Mouse (Mus musculus): Measurements from ENCODE around the gene Ppara. TPM values are rescaled to one million over a fixed set of nuclear protein-coding genes. Genes with fewer than 3 reads are reported as not detected.

Ppara gene
- polyA plus RNA-seq, 1 experiment from 2014 or later = 0.92 TPM

DNA sequence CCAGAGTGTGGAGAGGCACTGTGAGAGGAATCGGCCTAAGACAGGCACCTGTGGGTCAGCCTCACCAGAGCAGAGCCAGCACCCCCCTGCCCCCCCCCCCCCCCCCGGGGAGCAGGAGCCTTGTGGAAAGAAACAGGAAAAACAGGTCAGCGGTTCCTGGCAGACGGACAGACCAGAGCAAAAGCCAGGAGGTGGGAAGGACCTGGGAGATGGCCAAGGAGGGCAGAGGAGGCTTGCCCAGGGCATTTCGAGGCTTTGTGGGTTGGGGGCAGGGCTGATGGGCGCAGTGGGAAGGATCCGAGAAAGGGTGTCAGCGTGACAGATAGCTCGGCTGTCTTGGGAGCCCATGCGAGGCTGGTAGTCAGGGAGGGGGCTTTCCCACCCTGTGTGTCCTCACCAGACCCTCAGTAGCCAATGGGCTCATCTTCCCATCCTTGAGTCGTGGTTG lies 31.6 kb upstream of the Ppara start:
- WGBS = 73% methylated on average over 11 of the region's 11 CpGs
- no peak for ATAC-seq (ENCODE audit: low FRiP score)
- H3K4me2 ChIP-seq = no peak overlapping the region
- H3K36me3 ChIP-seq (ENCODE audit: control insufficient read depth, insufficient read depth, low read length) = no peaks in the 10 kb centered on the region
- no peak overlapping the region for H3K27ac ChIP-seq (ENCODE audit: low read depth, low read length)
- no peaks in the 10 kb centered on the region for H3K9me3 ChIP-seq (ENCODE audit: control insufficient read depth, low read length)
- no peaks in the 10 kb centered on the region for H3K4me1 ChIP-seq (ENCODE audit: control insufficient read depth, insufficient read depth, low read length)
- H3K9ac ChIP-seq (ENCODE audit: low read length) = no peak overlapping the region
- no peaks in the 10 kb centered on the region for H3K27me3 ChIP-seq (ENCODE audit: control insufficient read depth, insufficient read depth, low read length)
- no peak overlapping the region for H3K4me3 ChIP-seq (ENCODE audit: low read depth, low read length)
- no peak for DNase-seq (ENCODE audit: low spot score, missing footprints)

DNA sequence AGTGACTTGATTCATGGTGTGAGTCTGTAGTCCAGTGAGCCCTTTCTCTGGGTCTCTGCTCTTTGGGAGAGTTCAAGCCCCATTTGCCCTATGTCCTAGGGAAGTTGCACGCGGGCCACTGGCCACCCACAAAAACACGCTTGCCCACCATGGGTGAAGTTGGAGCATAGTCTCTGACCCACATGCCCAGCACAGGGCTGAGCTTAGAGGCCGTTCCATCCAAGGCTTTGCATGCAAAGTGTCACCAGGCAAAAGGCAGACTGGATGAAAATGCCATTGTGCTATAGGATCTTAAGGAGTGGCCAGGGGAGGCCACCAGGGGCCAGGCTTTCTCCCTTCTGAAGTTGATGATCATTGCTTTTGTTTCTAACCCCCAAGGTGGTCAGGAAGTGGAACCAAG lies 30.9 kb upstream of the Ppara start:
- Histone ChIP-seq H3K4me3 (ENCODE audit: low read depth, low read length) (no peak overlapping the region), H3K9ac (ENCODE audit: low read length) (no peak overlapping the region), H3K27ac (ENCODE audit: low read depth, low read length) (no peak overlapping the region), H3K4me1 (ENCODE audit: control insufficient read depth, insufficient read depth, low read length) (no peaks in the 10 kb centered on the region), H3K4me2 (no peak overlapping the region), H3K9me3 (ENCODE audit: control insufficient read depth, low read length) (no peaks in the 10 kb centered on the region), H3K36me3 (ENCODE audit: control insufficient read depth, insufficient read depth, low read length) (no peaks in the 10 kb centered on the region), H3K27me3 (ENCODE audit: control insufficient read depth, insufficient read depth, low read length) (no peaks in the 10 kb centered on the region)
- WGBS = 85% methylated on average over 4 of the region's 4 CpGs
- DNase-seq (ENCODE audit: low spot score, missing footprints) (no peak), ATAC-seq (ENCODE audit: low FRiP score) (no peak)

DNA sequence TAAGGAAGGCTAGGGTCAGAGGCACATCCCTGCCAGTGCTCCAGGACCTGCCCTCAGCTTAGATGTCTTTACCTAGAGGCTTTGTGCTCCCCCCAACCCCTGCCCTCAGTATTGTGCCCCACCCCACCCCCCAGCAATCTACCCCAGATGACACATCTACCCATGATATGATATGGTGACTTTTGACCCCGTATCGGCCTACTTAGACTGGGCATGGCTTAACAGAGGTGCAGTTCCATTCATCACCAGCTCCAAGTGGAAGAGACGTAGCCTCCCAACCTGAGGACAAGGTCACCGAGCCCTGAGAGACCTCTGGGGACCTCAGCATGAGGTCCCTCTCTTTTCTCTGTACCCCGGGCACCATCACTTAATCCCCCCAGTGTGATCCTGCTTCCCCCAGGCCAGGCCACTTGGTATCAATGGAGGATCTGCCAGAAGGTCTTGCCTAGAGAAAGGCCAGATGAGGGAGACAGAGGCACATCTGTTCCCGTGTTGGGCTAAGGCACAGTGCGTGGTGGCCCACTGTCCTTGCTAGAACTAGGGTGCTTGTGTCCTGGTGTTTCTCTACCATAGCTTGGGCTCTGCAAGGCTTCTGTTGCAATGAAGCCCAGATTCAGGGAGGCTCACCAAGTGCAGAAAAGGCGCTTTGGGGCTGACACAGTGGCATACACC lies 30.3 kb upstream of the Ppara start:
- ATAC-seq (ENCODE audit: low FRiP score) = no peak
- WGBS = 82% methylated on average over 8 of the region's 8 CpGs
- Histone ChIP-seq H3K36me3 (ENCODE audit: control insufficient read depth, insufficient read depth, low read length) (no peaks in the 10 kb centered on the region), H3K4me2 (no peak overlapping the region), H3K4me1 (ENCODE audit: control insufficient read depth, insufficient read depth, low read length) (no peaks in the 10 kb centered on the region), H3K9ac (ENCODE audit: low read length) (no peak overlapping the region), H3K27me3 (ENCODE audit: control insufficient read depth, insufficient read depth, low read length) (no peaks in the 10 kb centered on the region; the same call in 1 of the 2 replicates), H3K4me3 (ENCODE audit: low read depth, low read length) (no peak overlapping the region), H3K9me3 (ENCODE audit: control insufficient read depth, low read length) (no peaks in the 10 kb centered on the region), H3K27ac (ENCODE audit: low read depth, low read length) (no peak overlapping the region)
- no peak for DNase-seq (ENCODE audit: low spot score, missing footprints)

DNA sequence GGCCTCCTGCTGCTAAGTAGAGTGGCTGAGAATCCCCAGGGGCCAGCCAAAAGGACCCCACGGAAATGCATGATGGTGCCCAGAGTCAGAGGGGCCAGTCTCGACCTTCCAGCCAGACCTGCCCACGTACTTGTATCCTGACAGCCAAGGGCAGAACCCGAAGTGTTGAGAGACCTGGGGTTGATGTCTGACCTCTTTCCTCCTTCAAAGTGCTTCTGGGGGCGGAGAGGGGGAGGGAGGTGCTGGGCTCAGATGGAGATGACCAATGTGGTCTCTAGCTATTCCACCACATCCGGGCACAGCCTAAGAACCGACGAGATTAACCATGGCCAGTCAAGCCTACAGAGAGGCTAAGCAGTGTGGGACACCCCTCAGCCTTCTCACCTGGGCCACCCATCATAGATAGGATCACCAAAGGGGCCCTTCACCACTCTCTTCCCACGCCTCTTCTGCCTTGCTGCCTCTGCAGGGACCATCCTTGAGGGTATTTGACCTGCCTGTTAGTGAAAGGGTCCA lies 29.7 kb upstream of the Ppara start:
- Histone ChIP-seq H3K4me3 (ENCODE audit: low read depth, low read length) (no peak overlapping the region), H3K27me3 (ENCODE audit: control insufficient read depth, insufficient read depth, low read length) (no peaks in the 10 kb centered on the region; the same call in 1 of the 2 replicates), H3K27ac (ENCODE audit: low read depth, low read length) (no peak overlapping the region), H3K4me2 (no peak overlapping the region), H3K9ac (ENCODE audit: low read length) (no peak overlapping the region), H3K36me3 (ENCODE audit: control insufficient read depth, insufficient read depth, low read length) (no peaks in the 10 kb centered on the region), H3K9me3 (ENCODE audit: control insufficient read depth, low read length) (no peaks in the 10 kb centered on the region), H3K4me1 (ENCODE audit: control insufficient read depth, insufficient read depth, low read length) (no peaks in the 10 kb centered on the region)
- DNase-seq (ENCODE audit: low spot score, missing footprints) = no peak
- ATAC-seq (ENCODE audit: low FRiP score) = no peak
- WGBS = 81% methylated on average over 9 of the region's 9 CpGs

DNA sequence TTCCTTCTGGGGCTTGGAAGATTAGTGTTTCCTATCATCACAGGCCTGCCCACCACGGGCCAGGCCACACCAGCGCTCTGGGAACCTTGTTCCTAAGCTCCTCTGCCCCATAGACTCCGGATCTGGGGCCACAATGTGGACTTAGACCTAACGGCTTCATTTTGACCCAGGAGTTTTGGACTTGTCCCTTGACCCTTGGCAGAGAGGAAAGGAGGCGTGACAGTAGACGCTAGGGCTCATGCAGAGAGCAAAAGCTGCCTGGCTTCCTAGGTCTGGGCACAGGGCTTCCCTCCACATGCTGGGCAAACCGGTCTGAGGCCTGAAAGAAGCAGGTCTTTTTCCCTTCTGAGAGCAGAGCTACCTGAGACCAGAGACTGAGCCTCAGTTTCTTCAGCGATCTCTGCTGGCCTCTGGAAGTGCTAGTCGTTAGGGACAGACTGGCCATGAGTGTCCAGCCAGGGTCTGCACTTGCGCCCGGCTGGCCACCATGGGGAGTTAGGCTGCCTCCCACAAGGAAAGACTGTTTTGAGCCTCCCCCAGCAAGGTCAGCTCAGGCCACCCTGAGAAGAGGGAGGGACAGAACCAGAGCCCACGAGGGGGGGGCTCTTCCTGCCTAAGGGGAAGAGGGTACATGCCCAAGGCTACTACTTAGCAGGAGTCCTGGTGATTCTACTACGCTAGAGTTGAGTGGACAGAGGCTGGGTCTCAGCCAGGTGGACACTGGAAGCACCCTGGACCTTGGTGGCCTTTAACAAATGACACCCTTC lies 29.0 kb upstream of the Ppara start:
- no peaks in the 10 kb centered on the region; the same call in 1 of the 2 replicates for H3K27me3 ChIP-seq (ENCODE audit: control insufficient read depth, insufficient read depth, low read length)
- WGBS = 77% methylated on average over 13 of the region's 13 CpGs
- H3K9ac ChIP-seq (ENCODE audit: low read length) = no peak overlapping the region
- no peak overlapping the region for H3K27ac ChIP-seq (ENCODE audit: low read depth, low read length)
- no peak overlapping the region for H3K4me2 ChIP-seq
- no peaks in the 10 kb centered on the region for H3K9me3 ChIP-seq (ENCODE audit: control insufficient read depth, low read length)
- no peak for DNase-seq (ENCODE audit: low spot score, missing footprints)
- ATAC-seq (ENCODE audit: low FRiP score) = no peak
- no peaks in the 10 kb centered on the region for H3K36me3 ChIP-seq (ENCODE audit: control insufficient read depth, insufficient read depth, low read length)
- no peak overlapping the region for H3K4me3 ChIP-seq (ENCODE audit: low read depth, low read length)
- H3K4me1 ChIP-seq (ENCODE audit: control insufficient read depth, insufficient read depth, low read length) = no peaks in the 10 kb centered on the region

DNA sequence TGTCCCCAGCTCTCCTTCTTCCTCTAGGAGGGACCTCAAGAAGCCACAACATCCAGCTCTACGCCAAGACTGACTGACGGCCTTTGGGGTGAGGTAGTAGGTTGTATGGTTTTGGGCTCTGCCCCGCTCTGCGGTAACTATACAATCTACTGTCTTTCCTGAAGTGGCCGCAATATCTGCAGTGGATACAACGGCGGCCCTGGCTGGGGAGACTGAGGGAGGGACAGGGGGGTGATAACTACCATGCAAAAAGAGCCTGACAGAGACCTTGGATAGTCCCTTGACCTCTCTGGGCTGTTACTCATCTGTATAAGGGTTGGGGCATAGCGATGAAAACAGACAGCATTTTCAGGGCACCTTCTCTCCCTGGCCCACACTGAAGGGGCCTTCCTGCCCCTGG lies 28.3 kb upstream of the Ppara start:
- DNase-seq (ENCODE audit: low spot score, missing footprints) = no peak
- no peak overlapping the region for H3K27ac ChIP-seq (ENCODE audit: low read depth, low read length)
- H3K9ac ChIP-seq (ENCODE audit: low read length) = no peak overlapping the region
- WGBS = 93% methylated on average over 8 of the region's 8 CpGs
- no peaks in the 10 kb centered on the region; the same call in 1 of the 2 replicates for H3K27me3 ChIP-seq (ENCODE audit: control insufficient read depth, insufficient read depth, low read length)
- no peak overlapping the region for H3K4me2 ChIP-seq
- ATAC-seq (ENCODE audit: low FRiP score) = no peak
- no peak overlapping the region for H3K4me3 ChIP-seq (ENCODE audit: low read depth, low read length)
- no peaks in the 10 kb centered on the region for H3K4me1 ChIP-seq (ENCODE audit: control insufficient read depth, insufficient read depth, low read length)
- no peaks in the 10 kb centered on the region for H3K9me3 ChIP-seq (ENCODE audit: control insufficient read depth, low read length)
- no peaks in the 10 kb centered on the region for H3K36me3 ChIP-seq (ENCODE audit: control insufficient read depth, insufficient read depth, low read length)

DNA sequence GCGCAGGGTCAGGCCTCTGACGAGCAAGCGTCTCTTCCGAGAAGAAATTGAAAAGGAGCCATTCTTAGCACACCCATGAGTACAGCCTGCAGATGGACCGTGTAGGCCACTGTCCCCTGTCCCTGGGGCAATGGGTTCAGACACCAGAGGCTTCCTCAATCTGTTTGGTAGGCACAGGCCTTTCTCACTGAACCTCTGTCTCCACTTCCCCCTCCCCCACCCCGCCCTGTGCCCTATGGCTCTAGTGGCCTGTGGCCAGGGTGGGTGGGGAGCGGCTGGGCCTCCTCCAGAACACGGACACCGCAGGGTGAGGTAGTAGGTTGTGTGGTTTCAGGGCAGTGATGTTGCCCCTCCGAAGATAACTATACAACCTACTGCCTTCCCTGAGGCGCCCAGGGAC lies 27.8 kb upstream of the Ppara start:
- Histone ChIP-seq H3K27me3 (ENCODE audit: control insufficient read depth, insufficient read depth, low read length) (no peaks in the 10 kb centered on the region; the same call in 1 of the 2 replicates), H3K9ac (ENCODE audit: low read length) (no peak overlapping the region), H3K27ac (ENCODE audit: low read depth, low read length) (no peak overlapping the region), H3K9me3 (ENCODE audit: control insufficient read depth, low read length) (no peaks in the 10 kb centered on the region), H3K4me1 (ENCODE audit: control insufficient read depth, insufficient read depth, low read length) (no peaks in the 10 kb centered on the region), H3K36me3 (ENCODE audit: control insufficient read depth, insufficient read depth, low read length) (no peaks in the 10 kb centered on the region), H3K4me2 (no peak overlapping the region), H3K4me3 (ENCODE audit: low read depth, low read length) (no peak overlapping the region)
- DNase-seq (ENCODE audit: low spot score, missing footprints) (no peak), ATAC-seq (ENCODE audit: low FRiP score) (no peak)
- 90% methylated on average over 11 of the region's 11 CpGs for WGBS

DNA sequence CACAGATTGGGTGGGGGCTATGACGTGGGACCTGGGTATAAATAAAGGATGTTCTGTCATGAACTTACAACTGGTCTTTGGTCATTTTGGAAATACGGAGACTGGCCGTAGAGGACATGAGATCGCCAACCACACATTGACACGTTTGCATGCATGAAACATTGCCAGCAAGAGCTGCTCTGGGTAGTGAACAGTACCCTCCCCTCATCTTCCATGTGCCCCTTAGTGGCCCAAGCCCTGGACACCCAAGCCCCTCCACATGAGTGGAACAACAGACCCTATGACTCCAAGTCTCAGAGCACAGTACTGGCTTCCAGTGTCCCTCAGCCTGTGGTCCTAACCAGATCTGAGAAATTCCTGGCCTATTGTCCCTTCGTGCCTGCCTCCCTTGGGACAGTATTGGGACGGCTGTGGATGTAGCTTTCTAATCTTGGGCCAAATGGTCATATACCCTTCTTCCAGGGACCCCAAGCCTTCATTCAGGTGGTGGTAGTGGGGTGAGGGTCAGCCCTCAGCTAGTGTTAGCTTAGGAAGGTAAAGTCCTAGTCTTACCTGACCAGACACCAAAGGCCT lies 27.2 kb upstream of the Ppara start:
- WGBS = 88% methylated on average over 7 of the region's 7 CpGs
- H3K27me3 ChIP-seq (ENCODE audit: control insufficient read depth, insufficient read depth, low read length) = no peaks in the 10 kb centered on the region; the same call in 1 of the 2 replicates
- no peak overlapping the region for H3K4me3 ChIP-seq (ENCODE audit: low read depth, low read length)
- no peaks in the 10 kb centered on the region for H3K9me3 ChIP-seq (ENCODE audit: control insufficient read depth, low read length)
- H3K27ac ChIP-seq (ENCODE audit: low read depth, low read length) = no peak overlapping the region
- H3K4me2 ChIP-seq = no peak overlapping the region
- H3K9ac ChIP-seq (ENCODE audit: low read length) = no peak overlapping the region
- no peak for ATAC-seq (ENCODE audit: low FRiP score)
- H3K4me1 ChIP-seq (ENCODE audit: control insufficient read depth, insufficient read depth, low read length) = no peaks in the 10 kb centered on the region
- H3K36me3 ChIP-seq (ENCODE audit: control insufficient read depth, insufficient read depth, low read length) = no peaks in the 10 kb centered on the region
- no peak for DNase-seq (ENCODE audit: low spot score, missing footprints)

DNA sequence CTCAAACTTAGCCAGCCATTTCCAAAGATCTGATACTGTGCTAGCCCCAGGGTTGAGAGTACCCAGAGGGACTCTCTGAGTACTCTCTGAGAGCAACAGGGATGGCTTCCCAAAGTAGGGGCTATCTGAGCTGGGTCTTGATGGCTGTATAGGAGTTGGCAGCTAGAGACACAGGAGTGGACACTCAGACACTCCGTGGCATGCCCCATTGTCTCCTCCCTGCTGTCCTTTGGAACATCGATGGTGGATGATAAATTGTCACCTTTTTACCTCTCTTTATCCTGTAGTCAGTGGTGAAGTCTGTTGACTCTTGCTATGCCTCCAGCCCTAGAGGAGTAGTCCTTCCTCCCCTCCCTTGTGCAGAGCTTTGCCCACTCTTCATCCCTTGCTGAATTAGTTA lies 26.6 kb upstream of the Ppara start:
- no peaks in the 10 kb centered on the region for H3K9me3 ChIP-seq (ENCODE audit: control insufficient read depth, low read length)
- no peaks in the 10 kb centered on the region for H3K36me3 ChIP-seq (ENCODE audit: control insufficient read depth, insufficient read depth, low read length)
- DNase-seq (ENCODE audit: low spot score, missing footprints) = no peak
- H3K4me2 ChIP-seq = no peak overlapping the region
- H3K9ac ChIP-seq (ENCODE audit: low read length) = no peak overlapping the region
- no peak for ATAC-seq (ENCODE audit: low FRiP score)
- 82% methylated on average over 2 of the region's 2 CpGs for WGBS
- no peak overlapping the region for H3K27ac ChIP-seq (ENCODE audit: low read depth, low read length)
- H3K4me1 ChIP-seq (ENCODE audit: control insufficient read depth, insufficient read depth, low read length) = no peaks in the 10 kb centered on the region
- no peak overlapping the region for H3K4me3 ChIP-seq (ENCODE audit: low read depth, low read length)
- H3K27me3 ChIP-seq (ENCODE audit: control insufficient read depth, insufficient read depth, low read length) = no peaks in the 10 kb centered on the region; the same call in 1 of the 2 replicates

Data from midbrain, embryonic 11.5 days (tissue).